Mouse (Mus musculus) spleen, adult 2 months (tissue): ENCODE measurements around the gene Lst1. TPM values are rescaled to one million over a fixed set of nuclear protein-coding genes. Genes with fewer than 3 reads are reported as not detected.

Experiments
- DNase-seq, 2 experiments: peaks; one replicate each; pipeline versions ENCODE4 v3.0.0 to v3.0.0-alpha.2; 2012 to 2021; ENCODE audit warnings: low spot score in 2 of 2, low read depth in 1 of 2
- H3K27ac ChIP-seq: fragments of 200-500 bp; 2 replicates; pipeline ENCODE4 v1.5.1; 2012; ENCODE audit warnings: low read length, inconsistent platforms; ENCODE audit not compliant: insufficient read depth
- H3K27me3 ChIP-seq: fragments of 200-500 bp; 2 replicates; pipeline ENCODE4 v1.6.1; 2012; ENCODE audit warnings: mild to moderate bottlenecking, moderate library complexity, low read length, inconsistent platforms; ENCODE audit not compliant: control insufficient read depth, insufficient read depth
- H3K36me3 ChIP-seq: fragments of 200-500 bp; 2 replicates; pipeline ENCODE4 v1.6.1; 2012; ENCODE audit warnings: mild to moderate bottlenecking, low read length, inconsistent platforms; ENCODE audit not compliant: control insufficient read depth, insufficient read depth
- H3K4me1 ChIP-seq: fragments of 200-500 bp; 2 replicates; pipeline ENCODE4 v1.6.1; 2011; ENCODE audit warnings: inconsistent platforms; ENCODE audit not compliant: control insufficient read depth, insufficient read depth, insufficient read length
- H3K4me3 ChIP-seq: fragments of 200-500 bp; 2 replicates; pipeline ENCODE4 v1.5.1; 2011; ENCODE audit warnings: mild to moderate bottlenecking, inconsistent platforms; ENCODE audit not compliant: insufficient read depth, insufficient read length; ENCODE audit errors: extremely low read depth
- CTCF ChIP-seq: fragments of 200-500 bp; IDR thresholded peaks from 2 replicates; pipeline ENCODE4 v1.5.1; 2011; ENCODE audit warnings: mild to moderate bottlenecking, inconsistent platforms; ENCODE audit not compliant: insufficient read depth, insufficient read length, insufficient replicate concordance; ENCODE audit errors: extremely low read depth
- POLR2A ChIP-seq: fragments of 200-500 bp; IDR thresholded peaks from 2 replicates; pipeline ENCODE4 v1.6.1; 2011; ENCODE audit warnings: low read depth, low read length, inconsistent platforms
- WGBS: fragments of 180-500 bp; shearing (Covaris S2); methylation state at CpG from one replicate; pipeline ENCODE4 v1.1.7; 2018; 5-methylcytosine and 5-hydroxymethylcytosine counted together
- polyA plus RNA-seq: library from polyadenylated mRNA; depleted of rRNA; stranded (reverse); fragments of >200 nt; gene quantifications from 2 replicates; pipeline ENCODE4 v1.2.3, GENCODE M21; 2012

The Lst1 gene
- polyA plus RNA-seq, 1 experiment: 109 TPM

DNA sequence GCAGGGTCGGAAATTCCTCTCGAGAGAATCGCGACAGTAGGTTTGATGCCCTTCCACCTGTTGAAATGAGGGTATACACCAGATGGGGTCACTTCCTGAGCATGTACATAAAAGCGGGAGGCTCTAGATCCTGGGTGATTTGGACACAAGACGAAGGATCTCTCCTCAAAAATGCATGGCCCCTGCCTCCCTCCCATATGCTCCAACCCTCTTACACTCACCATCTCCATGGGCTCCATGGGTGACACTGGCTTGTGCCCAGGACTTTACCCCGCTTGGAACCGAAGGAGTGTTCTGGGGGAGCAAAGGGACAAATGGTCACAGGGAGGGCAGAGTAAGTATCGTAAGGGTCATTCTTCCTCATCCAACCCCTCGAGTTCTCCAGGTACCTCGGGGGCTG lies 26.8 kb downstream of the Lst1 start:
- WGBS: 86% methylated on average over 11 of the region's 11 CpGs
- Histone ChIP-seq H3K4me3 (no peak overlapping the region), H3K4me1 (peaks cover 6% of the 10 kb centered on the region; the same call in 1 of the 2 replicates)

DNA sequence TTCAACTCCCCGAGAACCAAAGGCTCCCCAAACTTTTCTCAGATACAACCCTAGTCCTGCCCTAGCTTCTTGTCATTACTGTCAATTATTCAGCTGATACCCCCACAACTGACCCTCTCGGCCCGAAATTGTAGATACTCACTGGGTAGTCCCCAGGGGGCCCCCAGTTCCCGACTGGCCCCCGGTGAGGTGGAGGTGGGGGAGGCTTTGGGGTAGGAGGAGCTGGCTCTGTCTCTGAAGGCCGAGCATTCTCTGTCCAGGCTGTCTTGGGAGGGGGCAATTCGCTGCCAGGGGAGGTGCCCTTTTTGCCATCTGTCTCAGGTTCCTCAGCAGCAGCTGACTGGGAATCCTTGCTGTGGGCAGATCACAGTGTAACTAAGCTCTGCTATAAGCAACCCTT lies 28.6 kb downstream of the Lst1 start:
- WGBS: 94% methylated on average over 7 of the region's 7 CpGs

More for the DNA sequence above, 26.8 kb downstream of the Lst1 start:
- peaks cover 54% of the 10 kb centered on the region for H3K36me3 ChIP-seq
- no peak overlapping the region for H3K27ac ChIP-seq
- DNase-seq: no peak
- no peaks in the 10 kb centered on the region for H3K27me3 ChIP-seq
- TF ChIP-seq POLR2A: no peak
- TF ChIP-seq CTCF: no peak

DNA sequence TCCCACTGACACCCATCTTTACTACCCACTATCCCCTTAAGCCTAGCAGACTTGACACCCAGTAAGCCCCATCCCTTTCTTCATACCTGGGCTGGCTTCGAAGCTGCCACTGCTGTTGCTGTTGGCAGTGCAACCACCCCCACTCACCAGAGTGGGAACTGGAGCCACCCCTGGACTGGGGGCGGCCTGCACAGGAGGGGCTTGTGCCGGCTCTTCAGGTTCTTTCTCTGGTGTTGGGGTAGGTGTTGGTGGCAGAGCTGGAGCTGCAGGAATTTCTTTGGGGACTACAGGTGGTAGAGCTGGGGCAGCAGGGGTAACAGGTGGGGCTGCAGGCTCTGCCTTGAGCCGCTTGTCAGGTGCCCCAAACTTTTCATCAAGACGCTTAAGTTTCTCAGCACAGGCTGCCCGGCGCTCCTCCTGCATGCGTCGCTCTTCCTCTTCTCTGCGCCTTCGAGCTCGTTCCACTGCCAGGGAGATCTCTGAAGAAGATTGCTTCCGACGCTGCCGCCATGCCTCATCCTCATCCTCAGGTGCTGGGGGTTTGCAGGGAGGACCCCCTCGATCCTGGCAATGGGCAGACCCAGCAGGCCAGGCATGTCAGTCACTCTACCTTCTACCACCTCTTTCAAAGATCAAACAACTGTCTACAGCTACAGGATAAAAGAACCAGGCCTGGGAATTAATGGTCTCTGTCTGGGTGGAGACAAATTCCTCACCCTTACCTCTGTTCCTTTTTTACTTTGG lies 29.2 kb downstream of the Lst1 start:
- TF ChIP-seq POLR2A (no peak), CTCF (no peak)
- no peaks in the 10 kb centered on the region for H3K27me3 ChIP-seq
- peaks cover 78% of the 10 kb centered on the region for H3K36me3 ChIP-seq
- H3K4me3 ChIP-seq: no peak overlapping the region
- peaks cover 6% of the 10 kb centered on the region; the same call in 1 of the 2 replicates for H3K4me1 ChIP-seq
- 97% methylated on average over 16 of the region's 16 CpGs for WGBS
- DNase-seq: no peak
- no peak overlapping the region for H3K27ac ChIP-seq

More for the DNA sequence above, 28.6 kb downstream of the Lst1 start:
- DNase-seq: no peak
- TF ChIP-seq CTCF (no peak), POLR2A (no peak)
- H3K27me3 ChIP-seq: no peaks in the 10 kb centered on the region
- peaks cover 6% of the 10 kb centered on the region; the same call in 1 of the 2 replicates for H3K4me1 ChIP-seq
- H3K4me3 ChIP-seq: no peak overlapping the region
- peaks cover 72% of the 10 kb centered on the region for H3K36me3 ChIP-seq
- no peak overlapping the region for H3K27ac ChIP-seq

DNA sequence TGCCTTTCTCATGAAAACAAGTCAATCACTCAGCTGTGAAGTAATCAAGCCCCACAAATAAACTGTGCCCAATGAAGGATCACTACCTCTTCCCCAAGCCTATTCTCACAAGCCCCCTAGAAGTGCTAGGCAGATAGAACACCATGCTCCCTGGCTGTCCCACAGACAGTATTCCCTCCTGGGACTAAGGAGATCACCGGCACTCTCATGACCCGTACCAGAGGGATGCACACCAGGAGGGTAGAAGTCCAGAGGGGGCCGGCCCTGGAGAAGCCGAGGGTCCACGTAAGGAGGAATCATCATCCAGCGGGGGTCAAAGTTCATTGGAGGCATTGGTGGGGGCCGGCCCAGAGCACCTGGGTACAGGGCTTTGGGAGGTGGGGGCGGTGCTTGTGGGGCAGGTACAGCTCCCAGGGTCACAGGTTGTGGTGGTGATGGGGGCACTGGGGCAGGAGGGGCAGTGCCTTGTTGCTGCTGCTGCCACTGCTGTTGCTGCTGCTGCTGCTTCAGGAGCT lies 30.5 kb downstream of the Lst1 start:
- Histone ChIP-seq H3K4me1 (peaks cover under 1% of the 10 kb centered on the region; the same call in 1 of the 2 replicates), H3K27me3 (no peaks in the 10 kb centered on the region), H3K36me3 (peaks cover 91% of the 10 kb centered on the region), H3K4me3 (no peak overlapping the region), H3K27ac (no peak overlapping the region)
- DNase-seq: no peak
- no peak for TF ChIP-seq POLR2A
- no peak for TF ChIP-seq CTCF
- 93% methylated on average over 8 of the region's 8 CpGs for WGBS

DNA sequence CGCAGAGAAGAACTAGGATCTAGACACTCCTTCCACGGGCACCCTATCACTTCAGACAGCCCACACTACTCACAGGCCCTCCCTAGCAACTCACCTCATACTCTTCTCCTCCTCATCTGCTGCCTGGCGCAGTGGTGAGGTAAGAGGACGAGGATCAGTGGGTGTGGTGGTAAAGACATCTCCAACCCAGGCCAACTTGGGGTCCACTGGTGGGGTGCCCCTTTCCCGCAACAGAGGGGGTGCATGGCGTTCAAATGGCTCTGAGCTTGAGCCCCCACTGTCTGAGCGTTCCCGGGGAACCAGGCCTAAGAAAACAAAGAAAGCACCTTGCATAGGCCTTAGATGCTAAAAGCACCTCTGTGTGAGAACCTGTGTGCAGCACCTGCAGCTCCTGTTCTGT lies 31.0 kb downstream of the Lst1 start:
- Histone ChIP-seq H3K4me3 (no peak overlapping the region), H3K27ac (no peak overlapping the region), H3K4me1 (no peaks in the 10 kb centered on the region), H3K36me3 (peaks cover 96% of the 10 kb centered on the region), H3K27me3 (no peaks in the 10 kb centered on the region)
- 88% methylated on average over 8 of the region's 8 CpGs for WGBS
- TF ChIP-seq CTCF (no peak), POLR2A (no peak)
- DNase-seq: no peak

DNA sequence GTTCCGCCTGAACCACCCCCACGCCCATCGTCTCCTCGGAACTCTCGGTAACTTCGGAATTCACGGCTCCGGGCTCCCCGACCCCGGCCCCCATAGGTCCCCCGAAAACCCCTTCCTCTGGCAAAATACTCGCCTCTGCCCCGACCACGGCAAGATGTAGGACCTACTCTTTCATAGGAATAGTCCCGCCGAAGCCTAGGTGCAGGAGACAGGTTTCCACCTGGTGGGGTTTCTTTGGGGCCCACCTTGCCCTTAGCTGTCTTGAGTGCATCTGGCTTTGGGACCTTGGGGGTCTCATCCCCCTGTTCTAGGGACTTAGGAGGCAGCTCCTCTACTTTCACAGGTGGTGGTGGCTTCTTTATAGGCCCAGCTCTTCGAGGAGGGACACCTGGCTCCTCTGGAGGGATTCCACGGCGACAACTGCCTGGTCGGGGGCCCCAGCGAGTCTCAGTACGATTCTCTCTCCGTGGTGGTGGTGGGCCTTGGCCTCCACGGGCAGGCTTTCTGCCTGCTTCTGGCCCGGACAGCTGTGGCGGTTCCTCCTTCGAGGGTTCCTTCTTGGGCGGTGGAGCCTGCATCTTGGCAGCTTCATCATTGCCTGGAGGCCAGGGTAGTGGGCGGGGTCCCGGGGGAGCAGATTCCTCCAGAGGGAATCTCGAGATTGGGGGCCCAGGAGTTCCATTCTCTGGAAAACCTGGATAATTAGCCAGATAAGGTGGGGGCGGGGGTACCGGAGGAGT lies 31.6 kb downstream of the Lst1 start:
- DNase-seq: no peak
- Histone ChIP-seq H3K36me3 (peaks cover 97% of the 10 kb centered on the region), H3K4me1 (no peaks in the 10 kb centered on the region), H3K27ac (no peak overlapping the region), H3K27me3 (no peaks in the 10 kb centered on the region), H3K4me3 (no peak overlapping the region)
- TF ChIP-seq POLR2A (no peak), CTCF (no peak)
- 95% methylated on average over 33 of the region's 33 CpGs for WGBS

DNA sequence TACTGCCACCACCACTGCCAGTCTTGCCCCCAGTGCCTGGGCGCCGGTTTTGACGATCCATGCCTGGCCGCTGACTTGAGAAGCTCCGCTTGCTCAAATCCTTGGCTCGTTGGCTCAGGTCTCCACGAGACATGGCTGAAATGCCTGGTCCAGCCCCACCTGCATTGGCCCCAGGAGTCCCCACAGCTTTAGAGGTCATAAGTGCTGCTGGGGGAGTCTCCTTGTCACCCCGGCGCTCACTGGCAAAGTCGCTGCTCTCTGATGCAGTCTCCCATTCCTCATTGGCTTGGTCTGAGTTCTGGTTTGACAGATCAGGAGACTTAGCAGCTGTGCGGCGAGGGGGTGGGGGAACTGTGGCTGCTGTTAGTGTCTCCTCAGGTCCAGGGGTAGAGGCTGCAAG lies 32.8 kb downstream of the Lst1 start:
- H3K27ac ChIP-seq: no peak overlapping the region
- H3K4me1 ChIP-seq: no peaks in the 10 kb centered on the region
- no peak for DNase-seq
- TF ChIP-seq CTCF: no peak
- no peak for TF ChIP-seq POLR2A
- 93% methylated on average over 12 of the region's 12 CpGs for WGBS
- H3K36me3 ChIP-seq: peaks cover 94% of the 10 kb centered on the region
- H3K27me3 ChIP-seq: no peaks in the 10 kb centered on the region
- no peak overlapping the region for H3K4me3 ChIP-seq
